Mouse (Mus musculus): Measurements from ENCODE around the gene Tex30. TPM values are rescaled to one million over a fixed set of nuclear protein-coding genes. Genes with fewer than 3 reads are reported as not detected.

Tex30 gene
- polyA plus RNA-seq, 1 experiment from 2014 or later: 93.6 TPM

DNA sequence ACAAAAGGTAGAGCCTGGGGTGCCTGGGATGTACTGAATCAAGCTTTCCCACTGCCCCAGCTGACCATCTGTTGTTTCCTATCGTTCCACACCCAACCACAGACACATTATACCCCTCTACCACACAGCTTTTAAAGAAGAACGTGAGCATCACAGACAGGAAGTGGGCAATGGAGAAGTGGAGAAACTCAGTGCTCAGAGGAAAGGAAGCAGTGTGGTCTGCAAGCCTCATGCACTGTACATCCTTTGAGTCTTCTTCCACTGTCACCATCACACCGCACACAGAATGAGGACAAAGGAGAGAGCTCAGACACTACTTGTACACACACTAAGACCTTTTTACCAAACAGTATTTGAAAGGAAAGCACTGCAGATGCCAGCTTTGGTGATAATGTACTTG is 20.0 kb upstream of the Tex30 start:
- 68% methylated on average over 3 of the region's 3 CpGs for WGBS
- no peak for DNase-seq

DNA sequence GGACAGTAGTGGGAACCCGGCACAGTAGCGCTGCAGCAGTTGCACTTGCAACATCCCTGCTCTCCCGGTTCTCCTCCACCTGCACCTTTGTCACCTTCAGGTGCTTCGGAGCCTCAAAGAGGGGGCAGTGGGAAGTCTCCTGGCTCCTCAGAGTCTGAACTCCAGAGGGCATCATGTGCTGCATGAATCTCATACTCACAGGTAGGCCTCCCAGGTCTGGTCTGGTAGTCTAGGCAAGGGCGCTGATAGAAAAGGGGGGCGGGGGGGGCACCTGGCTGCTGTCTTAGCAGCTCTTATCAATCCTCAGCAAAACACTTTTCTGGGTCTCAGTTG is 17.8 kb upstream of the Tex30 start:
- Histone ChIP-seq H3K4me1 (ENCODE audit: insufficient read depth) (no peaks in the 10 kb centered on the region), H3K27me3 (ENCODE audit: insufficient read depth, low read length) (no peaks in the 10 kb centered on the region), H3K4me3 (ENCODE audit: low read depth, low read length) (peak overlapping the region; percentile 65), H3K4me2 (peak overlapping the region; percentile 78), H3K36me3 (ENCODE audit: insufficient read depth) (peaks cover 15% of the 10 kb centered on the region), H3K9me3 (ENCODE audit: low read depth, low read length) (no peaks in the 10 kb centered on the region), H3K9ac (peak overlapping the region; percentile 80), H3K27ac (ENCODE audit: low read depth) (peak overlapping the region; percentile 98)
- ATAC-seq (ENCODE audit: insufficient read depth): no peak
- DNase-seq: no peak
- no peak for TF ChIP-seq CTCF (IDR thresholded peaks at IDR 0.05; ENCODE audit: low read depth)
- WGBS: 5% methylated on average over 6 of the region's 6 CpGs

More for the DNA sequence above, 20.0 kb upstream of the Tex30 start:
- Histone ChIP-seq H3K4me3 (ENCODE audit: low read depth, low read length) (no peak overlapping the region), H3K4me1 (ENCODE audit: insufficient read depth) (no peaks in the 10 kb centered on the region), H3K9ac (no peak overlapping the region), H3K27me3 (ENCODE audit: insufficient read depth, low read length) (no peaks in the 10 kb centered on the region), H3K4me2 (no peak overlapping the region), H3K9me3 (ENCODE audit: low read depth, low read length) (no peaks in the 10 kb centered on the region), H3K27ac (ENCODE audit: low read depth) (no peak overlapping the region), H3K36me3 (ENCODE audit: insufficient read depth) (peaks cover 9% of the 10 kb centered on the region; the same call in 1 of the 2 replicates)
- ATAC-seq (ENCODE audit: insufficient read depth): no peak
- TF ChIP-seq CTCF (IDR thresholded peaks at IDR 0.05; ENCODE audit: low read depth): no peak

DNA sequence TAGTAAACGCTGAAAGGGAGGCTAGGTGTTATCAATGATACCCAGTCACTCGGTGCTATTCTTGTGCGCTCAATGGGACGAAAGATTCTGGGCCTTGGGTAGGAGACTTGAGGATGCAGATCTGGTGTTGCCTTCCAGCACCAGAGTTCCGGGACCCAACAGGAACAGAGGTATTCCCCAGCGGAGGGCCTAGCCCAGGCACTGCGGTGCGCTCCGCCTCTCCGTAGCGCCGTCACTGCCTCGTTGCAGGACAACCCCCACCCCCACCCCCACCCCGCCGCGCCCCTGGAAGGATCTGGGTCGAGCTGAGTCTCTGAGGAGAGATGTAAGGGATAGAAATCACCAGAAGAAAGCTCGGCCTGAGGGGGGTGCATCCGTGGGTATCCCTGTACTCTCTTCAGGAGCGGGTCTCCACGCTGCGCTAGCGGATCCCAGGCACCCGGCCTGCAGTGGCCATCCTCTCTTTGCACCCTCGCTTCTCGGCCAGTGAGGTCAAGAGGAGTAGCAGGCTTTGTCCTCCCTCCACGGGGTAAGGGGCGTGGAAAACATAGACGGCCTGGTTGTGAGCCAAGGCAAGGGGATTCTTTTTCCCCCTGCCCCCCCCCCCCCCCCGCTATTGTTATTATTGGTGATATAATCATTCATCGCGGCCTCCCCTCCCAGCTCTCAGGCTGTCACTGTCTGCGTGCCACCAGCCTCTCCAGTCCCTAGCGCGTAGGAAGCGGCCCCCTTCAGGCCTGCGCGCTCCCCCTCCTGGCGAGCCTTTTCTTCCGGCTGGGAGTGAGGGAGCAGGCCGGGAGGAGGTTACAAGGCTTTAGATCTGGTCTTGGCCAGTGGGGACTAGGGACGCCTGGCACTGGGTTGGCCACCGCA is 17.2 kb upstream of the Tex30 start:
- no peaks in the 10 kb centered on the region for H3K4me1 ChIP-seq (ENCODE audit: insufficient read depth)
- H3K27me3 ChIP-seq (ENCODE audit: insufficient read depth, low read length): no peaks in the 10 kb centered on the region
- peak overlapping the region; percentile 80 for H3K9ac ChIP-seq
- peak overlapping the region; percentile 78 for H3K4me2 ChIP-seq
- peaks cover 20% of the 10 kb centered on the region for H3K36me3 ChIP-seq (ENCODE audit: insufficient read depth)
- H3K4me3 ChIP-seq (ENCODE audit: low read depth, low read length): peak overlapping the region; percentile 65
- WGBS: 1% methylated on average over 42 of the region's 43 CpGs
- peak; percentile 91 for DNase-seq
- H3K9me3 ChIP-seq (ENCODE audit: low read depth, low read length): no peaks in the 10 kb centered on the region
- TF ChIP-seq CTCF (IDR thresholded peaks at IDR 0.05; ENCODE audit: low read depth): peak; percentile 73
- peak; percentile 92 for ATAC-seq (ENCODE audit: insufficient read depth)
- H3K27ac ChIP-seq (ENCODE audit: low read depth): peak overlapping the region; percentile 98

DNA sequence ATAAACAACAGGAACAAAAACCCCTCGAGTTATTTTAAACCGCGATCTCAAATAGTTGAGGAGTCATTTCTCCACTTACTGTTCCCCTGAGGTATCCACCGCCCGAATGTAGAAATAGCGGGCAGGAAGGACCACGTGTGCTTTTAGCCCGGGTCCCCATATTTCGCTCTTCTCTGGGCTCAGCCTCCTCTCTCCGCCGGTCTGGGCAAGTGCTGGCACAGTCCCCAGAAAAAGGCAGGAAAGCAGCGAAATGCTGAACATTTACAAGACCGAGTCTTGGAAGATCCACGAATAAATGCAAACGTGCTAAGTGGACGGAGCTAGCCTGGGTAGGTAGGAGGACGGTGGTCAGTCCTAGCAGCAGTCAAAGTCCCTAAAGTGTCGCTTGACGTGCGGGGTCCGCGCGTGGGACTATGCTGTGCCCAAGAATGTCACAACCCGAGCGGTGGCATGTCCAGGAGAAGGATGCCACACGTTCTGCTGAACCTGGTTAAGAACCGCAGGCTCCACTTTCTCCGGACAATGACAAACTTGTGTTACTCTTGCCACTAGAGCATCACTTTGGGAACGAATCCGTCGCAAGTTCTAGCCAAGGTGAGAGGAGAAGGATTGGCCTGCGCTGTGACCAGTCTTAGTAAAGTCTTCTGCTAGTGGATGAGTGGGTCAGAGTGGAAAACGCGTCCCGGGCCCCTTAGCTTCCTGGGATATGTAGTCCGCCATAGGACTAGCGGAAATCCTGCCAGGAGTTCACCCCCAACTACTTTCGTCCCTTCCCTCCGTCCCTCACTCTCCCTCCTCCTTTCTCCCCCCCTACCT is 16.2 kb upstream of the Tex30 start, which contains the start of the genes Kdelc1 and Bivm:
TSS of gene Kdelc1 (minus strand) at position 570 of the 816 bp plus-strand sequence.
TSS of gene Bivm (plus strand) at position 719 of the 816 bp plus-strand sequence.
- under 1% methylated on average over 39 of the region's 39 CpGs for WGBS

DNA sequence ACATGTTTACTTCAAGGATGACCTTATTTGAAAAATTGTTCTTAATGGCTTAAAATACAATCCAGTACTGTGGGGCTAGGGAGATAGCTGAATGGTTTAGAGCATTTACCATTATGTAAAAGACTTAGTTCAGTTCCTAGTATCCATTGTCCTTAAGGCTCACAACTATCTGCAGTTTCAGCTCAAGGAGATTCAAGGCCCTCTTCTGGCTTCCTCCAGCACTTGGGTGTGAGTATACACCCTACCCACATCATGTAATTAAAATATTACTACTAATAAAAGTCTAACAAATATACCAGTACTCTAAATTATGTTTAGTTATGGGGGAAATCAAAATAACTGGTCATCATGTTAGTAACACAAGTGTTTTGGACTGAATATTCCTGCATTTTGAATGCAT is 15.3 kb upstream of the Tex30 start:
- peak overlapping the region; percentile 78 for H3K4me2 ChIP-seq
- H3K4me3 ChIP-seq (ENCODE audit: low read depth, low read length): peak overlapping the region; percentile 65
- DNase-seq: peak; percentile 23
- peak overlapping the region; percentile 74 for H3K9ac ChIP-seq
- H3K9me3 ChIP-seq (ENCODE audit: low read depth, low read length): no peaks in the 10 kb centered on the region
- TF ChIP-seq CTCF (IDR thresholded peaks at IDR 0.05; ENCODE audit: low read depth): no peak
- no peak overlapping the region for H3K27ac ChIP-seq (ENCODE audit: low read depth)
- H3K36me3 ChIP-seq (ENCODE audit: insufficient read depth): peaks cover 35% of the 10 kb centered on the region
- ATAC-seq (ENCODE audit: insufficient read depth): no peak
- no peaks in the 10 kb centered on the region for H3K4me1 ChIP-seq (ENCODE audit: insufficient read depth)
- no peaks in the 10 kb centered on the region for H3K27me3 ChIP-seq (ENCODE audit: insufficient read depth, low read length)

More for the DNA sequence above, 16.2 kb upstream of the Tex30 start, which contains the start of the genes Kdelc1 and Bivm:
- H3K36me3 ChIP-seq (ENCODE audit: insufficient read depth): peaks cover 27% of the 10 kb centered on the region
- H3K27me3 ChIP-seq (ENCODE audit: insufficient read depth, low read length): no peaks in the 10 kb centered on the region
- H3K4me2 ChIP-seq: peak within 1 kb of the TSS; percentile 78
- TF ChIP-seq CTCF (IDR thresholded peaks at IDR 0.05; ENCODE audit: low read depth): no peak
- no peaks in the 10 kb centered on the region for H3K9me3 ChIP-seq (ENCODE audit: low read depth, low read length)
- no peaks in the 10 kb centered on the region for H3K4me1 ChIP-seq (ENCODE audit: insufficient read depth)
- ATAC-seq (ENCODE audit: insufficient read depth) (peak; percentile 97), DNase-seq (peak; percentile 97)
- H3K9ac ChIP-seq: peak within 1 kb of the TSS; percentile 80
- H3K4me3 ChIP-seq (ENCODE audit: low read depth, low read length): peak within 1 kb of the TSS; percentile 65
- H3K27ac ChIP-seq (ENCODE audit: low read depth): peak within 1 kb of the TSS; percentile 98

DNA sequence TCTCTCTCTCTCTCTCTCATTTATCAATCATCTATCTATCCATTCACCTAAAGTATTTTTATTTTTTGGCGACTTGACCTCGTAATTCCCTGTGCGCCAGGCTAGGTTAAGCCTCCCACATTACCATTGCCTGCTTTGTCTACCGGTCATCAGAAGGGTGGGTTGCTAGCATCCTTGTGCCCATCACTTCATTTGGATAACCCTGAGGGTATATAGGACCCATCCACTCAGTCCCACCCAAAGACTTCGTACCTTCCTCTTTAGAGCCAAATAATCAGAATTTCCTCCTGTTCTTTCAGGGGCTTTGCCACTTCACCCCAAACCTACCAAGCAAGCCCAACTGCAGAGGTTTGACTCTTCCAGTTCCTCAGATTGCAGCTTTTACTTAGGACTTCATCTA is 698 bp upstream of the Tex30 start:
- H3K27me3 ChIP-seq (ENCODE audit: insufficient read depth, low read length): no peaks in the 10 kb centered on the region
- 15% methylated on average over 5 of the region's 5 CpGs for WGBS
- 0 out of 2 replicates have a peak overlapping the region, but pooled peaks have one; percentile 69 for H3K27ac ChIP-seq (ENCODE audit: low read depth)
- H3K9me3 ChIP-seq (ENCODE audit: low read depth, low read length): no peaks in the 10 kb centered on the region
- peak; percentile 25 for DNase-seq
- H3K4me2 ChIP-seq: peak overlapping the region; percentile 74
- H3K9ac ChIP-seq: peak overlapping the region; percentile 79; the same call in 1 of the 2 replicates
- H3K36me3 ChIP-seq (ENCODE audit: insufficient read depth): peaks cover 21% of the 10 kb centered on the region
- no peak for TF ChIP-seq CTCF (IDR thresholded peaks at IDR 0.05; ENCODE audit: low read depth)
- H3K4me1 ChIP-seq (ENCODE audit: insufficient read depth): no peaks in the 10 kb centered on the region
- ATAC-seq (ENCODE audit: insufficient read depth): 0 out of 2 replicates have a peak, but pooled peaks have one; percentile 19
- peak overlapping the region; percentile 80 for H3K4me3 ChIP-seq (ENCODE audit: low read depth, low read length)

Data from lung, embryonic 14.5 days (tissue).